Mouse (Mus musculus) duodenum, adult 2 months (tissue): ENCODE data around the gene Zfp472. TPM values are rescaled to one million over a fixed set of nuclear protein-coding genes. Genes with fewer than 3 reads are reported as not detected.

Experiments used
- polyA plus RNA-seq: library from polyadenylated mRNA; depleted of rRNA; stranded (reverse); fragments of >200 nt; gene quantifications from 2 replicates; pipeline ENCODE4 v1.2.3, GENCODE M21; 2012; ENCODE audit warnings: low replicate concordance; rRNA removed

Zfp472 gene
- 0.12 and 0.14 TPM in 2 replicates for polyA plus RNA-seq

GRCm38 (mm10) chr17:32965623-32966290, at the start of gene Zfp472:
Gene Zfp472 (plus strand): TSS chr17:32965814.

GRCm38 (mm10) chr17:32917131-32917530, 48.5 kb upstream of the Zfp472 start, which contains the start of gene Cyp4f14:
Gene Cyp4f14 (minus strand): TSS chr17:32917342.

GRCm38 (mm10) chr17:32947215-32947914, 18.2 kb upstream of the Zfp472 start, which contains the start of gene Cyp4f13:
Gene Cyp4f13 (minus strand): TSS chr17:32947402.

GRCm38 (mm10) chr17:32992699-32993474, 27.3 kb downstream of the Zfp472 start, which contains the start of gene Zfp952:
Gene Zfp952 (plus strand): TSS chr17:32993129.

Other genes with a start within 250 kb of the Zfp472 start
- gene Zfp871, start 177.5 kb upstream of the Zfp472 start, polyA plus RNA-seq = 2.3 and 2.8 TPM in 2 replicates
- gene Zfp811, start 155.9 kb upstream of the Zfp472 start, polyA plus RNA-seq = not detected in 2 replicates
- gene Zfp799, start 135.6 kb upstream of the Zfp472 start, polyA plus RNA-seq = 0.75 and 1.4 TPM in 2 replicates
- 0.14 and 0.19 TPM in 2 replicates for gene Zfp870, start 74.2 kb upstream of the Zfp472 start, polyA plus RNA-seq
- gene Cyp4f14, start 48.5 kb upstream of the Zfp472 start, polyA plus RNA-seq = 359 and 1,122 TPM in 2 replicates
- 85.5 and 132 TPM in 2 replicates for gene Cyp4f13, start 18.4 kb upstream of the Zfp472 start, polyA plus RNA-seq
- gene Zfp952, start 27.3 kb downstream of the Zfp472 start, polyA plus RNA-seq = 0.45 and 0.47 TPM in 2 replicates
- gene Zfp763, start 67.6 kb downstream of the Zfp472 start, polyA plus RNA-seq = 0.02 TPM in 1 of 2 replicates, not detected in the other
- gene 4921501E09Rik, start 102.2 kb downstream of the Zfp472 start, polyA plus RNA-seq = not detected in 2 replicates
- gene Zfp563, start 123.5 kb downstream of the Zfp472 start, polyA plus RNA-seq = 0.26 and 0.46 TPM in 2 replicates
- gene Morc2b, start 173.9 kb downstream of the Zfp472 start, polyA plus RNA-seq = not detected in 2 replicates
- not detected in 2 replicates for gene Olfr55, start 202.6 kb downstream of the Zfp472 start, polyA plus RNA-seq
- not detected in 2 replicates for gene Olfr239, start 225.5 kb downstream of the Zfp472 start, polyA plus RNA-seq